Mouse (Mus musculus) heart, embryonic 11.5 days (tissue): ENCODE data around the gene Mrfap1. TPM values are rescaled to one million over a fixed set of nuclear protein-coding genes. Genes with fewer than 3 reads are reported as not detected.
A peak's percentile ranks its signal among the peaks of the same experiment; 100 is the strongest.
"Not testable (repeated sequence)": the region's sequence is repeated elsewhere in the genome, so short reads cannot be mapped to it uniquely, and the experiment has no call there.

Experiments
- ATAC-seq: fragments of 200-750 bp; cut with Nextera tagmentation; replicated peaks from 2 replicates; pipeline ENCODE4 v1.8.0; 2017; ENCODE audit warnings: moderate library complexity; ENCODE audit not compliant: insufficient number of reproducible peaks, low FRiP score, low TSS enrichment
- H3K27ac ChIP-seq: fragments of 300-500 bp; sonication (generic); 2 replicates; pipeline ENCODE4 v1.5.1; 2014; ENCODE audit warnings: mild to moderate bottlenecking, low read depth, low read length
- H3K27me3 ChIP-seq: fragments of 300-500 bp; sonication (generic); 2 replicates; pipeline ENCODE4 v1.6.1; 2014; ENCODE audit warnings: mild to moderate bottlenecking, low read length, mixed read lengths; ENCODE audit not compliant: control insufficient read depth, insufficient read depth
- H3K36me3 ChIP-seq: fragments of 300-500 bp; sonication (generic); 2 replicates; pipeline ENCODE4 v1.6.1; 2014; ENCODE audit warnings: mild to moderate bottlenecking, low read length, moderate library complexity, mixed read lengths; ENCODE audit not compliant: control insufficient read depth, insufficient read depth
- H3K4me1 ChIP-seq: fragments of 300-500 bp; sonication (generic); 2 replicates; pipeline ENCODE4 v1.6.1; 2014; ENCODE audit warnings: low read length; ENCODE audit not compliant: control insufficient read depth, insufficient read depth
- H3K4me2 ChIP-seq: fragments of 300-500 bp; sonication (generic); 2 replicates; pipeline ENCODE4 v1.6.1; 2014; ENCODE audit warnings: mild to moderate bottlenecking, moderate library complexity
- H3K4me3 ChIP-seq: fragments of 300-500 bp; sonication (generic); 2 replicates; pipeline ENCODE4 v1.5.1; 2014; ENCODE audit warnings: low read depth, low read length
- H3K9ac ChIP-seq: fragments of 300-500 bp; sonication (generic); 2 replicates; pipeline ENCODE4 v1.6.1; 2014; ENCODE audit warnings: mild to moderate bottlenecking, low read depth, low read length, moderate library complexity
- H3K9me3 ChIP-seq: fragments of 300-500 bp; sonication (generic); replicated peaks from 2 replicates; pipeline ENCODE4 v1.6.1; 2016; ENCODE audit warnings: low read length; ENCODE audit not compliant: control insufficient read depth
- WGBS: fragments of 180-500 bp; shearing (Covaris S2); extraction: QIAGEN DNeasy Blood & Tissue Kit; methylation state at CpG from one replicate; pipeline ENCODE4 v1.1.7; 2014; ENCODE audit not compliant: insufficient replicate concordance; 5-methylcytosine and 5-hydroxymethylcytosine counted together
- polyA plus RNA-seq: library from polyadenylated mRNA; unstranded; fragments of >200 nt; fragmentation: Nextera tagmentation; extraction: Ambion mirVana; gene quantifications from 2 replicates; pipeline ENCODE4 v1.2.1, GENCODE M21; 2014

Gene Mrfap1
- 420 and 433 TPM in 2 replicates for polyA plus RNA-seq

DNA sequence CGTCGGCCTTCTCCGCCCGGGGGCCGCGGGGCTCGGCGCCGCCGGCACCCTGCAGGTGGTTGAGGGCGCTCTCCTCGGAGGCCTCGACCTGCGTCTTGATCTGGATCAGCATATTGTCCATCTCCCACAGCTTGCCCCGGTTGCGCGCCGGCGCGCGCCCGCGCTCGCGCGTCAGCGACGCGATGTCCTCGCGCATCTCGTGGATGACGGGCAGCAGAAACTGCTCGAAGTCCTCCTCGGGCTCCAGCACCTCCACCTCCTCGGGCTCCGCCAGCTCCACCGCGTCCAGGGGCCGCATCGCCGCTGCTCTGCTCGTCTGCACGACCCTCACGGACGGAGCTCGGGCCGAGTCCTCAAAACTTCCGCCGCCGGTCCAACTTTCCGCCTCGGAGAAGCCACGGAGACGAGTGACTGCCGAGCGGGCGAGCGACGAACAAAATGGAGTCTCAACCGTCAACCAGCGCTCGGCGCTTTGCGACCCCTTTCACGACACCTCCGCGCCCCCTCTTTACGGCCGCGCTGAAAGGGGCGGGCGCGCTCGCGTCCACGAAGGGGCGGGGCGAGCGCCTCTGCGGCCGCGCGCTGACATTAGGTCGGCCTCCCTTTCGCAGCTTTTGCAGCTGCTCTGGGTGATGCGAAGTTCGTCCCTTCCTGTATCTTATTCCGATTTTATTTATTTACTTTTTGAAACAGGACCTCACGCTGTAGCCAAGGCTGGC is at the start of gene Mrfap1:
Mrfap1 (minus strand) TSS at position 477 of the 719 bp plus-strand sequence.
- not testable (repeated sequence) for H3K9me3 ChIP-seq, H3K36me3 ChIP-seq, H3K27me3 ChIP-seq, H3K4me1 ChIP-seq
- under 1% methylated on average over 89 of the region's 90 CpGs for WGBS
- peak within 1 kb of the TSS; percentile 76 for H3K4me3 ChIP-seq
- H3K27ac ChIP-seq, result peak within 1 kb of the TSS; percentile 89
- peak within 1 kb of the TSS; percentile 78 for H3K4me2 ChIP-seq
- ATAC-seq, result peak; percentile 75
- H3K9ac ChIP-seq, result peak within 1 kb of the TSS; percentile 88

DNA sequence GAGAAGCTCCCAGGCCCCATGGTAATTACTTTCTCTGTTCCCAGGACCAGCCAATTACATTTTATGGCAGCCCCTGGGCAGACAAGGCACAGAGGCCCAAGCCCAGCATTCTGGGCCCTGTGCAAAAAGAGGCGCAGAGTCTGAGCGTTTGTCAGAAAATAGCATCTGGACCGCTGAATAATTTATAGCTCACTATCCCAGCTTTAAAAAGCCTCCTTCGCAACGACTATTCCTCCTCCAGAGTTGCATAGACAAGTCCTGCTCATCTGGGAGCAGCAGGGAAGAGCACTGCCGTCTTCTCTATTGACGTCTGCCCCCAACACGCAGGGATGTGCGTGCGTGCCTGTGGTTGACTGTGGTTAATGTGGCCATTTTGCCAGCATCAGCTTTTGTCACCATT is 47.9 kb upstream of the Mrfap1 start:
- Histone ChIP-seq H3K4me1 (no peaks in the 10 kb centered on the region), H3K4me2 (no peak overlapping the region), H3K36me3 (no peaks in the 10 kb centered on the region), H3K27me3 (no peaks in the 10 kb centered on the region), H3K27ac (no peak overlapping the region), H3K4me3 (no peak overlapping the region), H3K9me3 (no peaks in the 10 kb centered on the region), H3K9ac (no peak overlapping the region)
- no peak for ATAC-seq
- 86% methylated on average over 10 of the region's 10 CpGs for WGBS

DNA sequence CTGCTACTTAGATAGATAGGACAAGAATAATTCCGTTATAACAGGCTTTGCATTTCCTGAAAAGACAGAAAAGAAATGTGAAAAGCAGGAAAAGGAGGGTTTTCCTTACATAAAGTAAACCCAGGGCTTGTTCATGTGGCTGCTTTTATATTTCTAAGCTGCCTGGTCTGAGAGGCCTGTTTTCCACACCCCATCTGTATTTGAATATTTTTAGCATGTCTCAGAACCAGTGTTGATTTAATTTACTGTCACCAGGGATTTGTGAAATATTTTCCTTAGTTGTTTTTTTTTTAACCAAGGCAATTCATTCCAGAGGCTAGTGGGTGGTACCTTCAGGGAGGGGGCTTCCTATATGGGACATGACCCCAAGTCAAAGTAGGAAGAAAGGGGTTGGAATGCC is 45.1 kb upstream of the Mrfap1 start:
- Histone ChIP-seq H3K9ac (no peak overlapping the region), H3K4me3 (no peak overlapping the region), H3K36me3 (no peaks in the 10 kb centered on the region), H3K27ac (no peak overlapping the region), H3K4me1 (no peaks in the 10 kb centered on the region), H3K27me3 (no peaks in the 10 kb centered on the region), H3K4me2 (no peak overlapping the region), H3K9me3 (no peaks in the 10 kb centered on the region)
- 56% methylated on average over 1 of the region's 1 CpGs for WGBS
- ATAC-seq, result no peak

DNA sequence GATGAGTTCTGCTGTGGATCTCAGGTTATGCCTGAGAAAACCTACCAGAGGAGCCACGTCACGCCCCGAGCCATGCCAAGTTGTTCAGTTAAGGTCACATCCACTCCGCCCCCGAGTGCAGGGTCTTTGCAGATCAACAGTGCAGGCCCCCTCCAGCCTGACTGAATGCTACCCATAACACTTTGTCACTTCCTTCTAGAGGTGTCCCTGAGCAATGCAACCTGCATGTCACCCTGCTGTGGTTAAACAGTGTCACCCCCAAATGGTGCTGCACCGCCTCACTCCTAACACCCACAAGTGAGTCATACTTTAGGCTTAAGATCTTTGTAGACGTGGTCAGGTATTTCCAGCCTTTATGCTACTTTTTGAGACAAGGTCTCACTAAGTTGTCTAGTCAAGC is 43.5 kb upstream of the Mrfap1 start:
- Histone ChIP-seq H3K27ac (no peak overlapping the region), H3K9me3 (no peaks in the 10 kb centered on the region), H3K27me3 (0 out of 2 replicates have a peak, but pooled peaks cover 2% of the 10 kb centered on the region), H3K36me3 (no peaks in the 10 kb centered on the region), H3K9ac (no peak overlapping the region), H3K4me3 (no peak overlapping the region), H3K4me1 (no peaks in the 10 kb centered on the region), H3K4me2 (no peak overlapping the region)
- 73% methylated on average over 7 of the region's 7 CpGs for WGBS
- ATAC-seq, result no peak

DNA sequence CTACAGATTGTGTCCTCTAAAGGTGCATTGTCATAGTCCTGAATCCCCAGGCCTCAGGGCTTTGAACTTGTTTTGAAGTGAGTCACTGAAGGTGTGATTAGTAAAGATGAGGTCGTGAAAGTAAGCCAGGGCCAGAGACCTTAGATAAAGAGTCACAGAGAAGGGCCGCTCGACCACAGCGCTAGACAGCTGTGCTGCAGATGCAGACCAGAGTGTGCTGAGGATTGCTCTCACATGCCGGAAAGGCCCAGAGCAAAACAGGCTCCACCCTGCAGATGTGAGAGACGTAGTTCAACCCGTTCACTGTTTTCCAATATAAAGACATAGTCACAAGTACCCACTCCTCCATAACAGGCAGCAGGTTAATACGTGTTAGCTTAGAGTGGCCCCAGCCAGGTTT is 43.0 kb upstream of the Mrfap1 start:
- H3K27me3 ChIP-seq, result 0 out of 2 replicates have a peak, but pooled peaks cover 2% of the 10 kb centered on the region
- no peaks in the 10 kb centered on the region for H3K4me1 ChIP-seq
- H3K4me3 ChIP-seq, result no peak overlapping the region
- no peaks in the 10 kb centered on the region for H3K36me3 ChIP-seq
- 54% methylated on average over 8 of the region's 8 CpGs for WGBS
- no peaks in the 10 kb centered on the region for H3K9me3 ChIP-seq
- H3K4me2 ChIP-seq, result no peak overlapping the region
- ATAC-seq, result no peak
- no peak overlapping the region for H3K9ac ChIP-seq
- no peak overlapping the region for H3K27ac ChIP-seq

DNA sequence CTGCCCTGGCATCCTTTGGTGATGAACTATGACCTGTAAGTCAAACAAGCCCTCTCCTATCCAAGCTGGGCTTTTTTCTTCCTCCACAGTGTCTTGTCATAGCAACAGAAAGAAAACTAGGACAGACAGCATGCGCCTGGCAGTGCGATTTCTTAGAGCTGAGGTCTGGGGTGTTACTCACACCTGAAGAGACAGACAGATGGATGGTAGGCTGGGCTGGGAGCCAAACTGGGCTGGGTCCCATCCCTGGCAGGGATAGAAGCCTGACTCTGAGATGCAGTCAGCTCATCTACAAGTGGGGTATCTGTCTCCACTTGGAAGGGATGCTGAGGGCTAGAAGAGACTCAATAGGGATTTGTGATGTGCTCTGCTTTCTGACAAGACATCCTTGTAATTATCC is 42.5 kb upstream of the Mrfap1 start:
- Histone ChIP-seq H3K9me3 (no peaks in the 10 kb centered on the region), H3K36me3 (no peaks in the 10 kb centered on the region), H3K4me3 (no peak overlapping the region), H3K4me1 (no peaks in the 10 kb centered on the region), H3K9ac (no peak overlapping the region), H3K27me3 (0 out of 2 replicates have a peak, but pooled peaks cover 2% of the 10 kb centered on the region), H3K4me2 (no peak overlapping the region), H3K27ac (no peak overlapping the region)
- ATAC-seq, result no peak
- 78% methylated on average over 2 of the region's 2 CpGs for WGBS

DNA sequence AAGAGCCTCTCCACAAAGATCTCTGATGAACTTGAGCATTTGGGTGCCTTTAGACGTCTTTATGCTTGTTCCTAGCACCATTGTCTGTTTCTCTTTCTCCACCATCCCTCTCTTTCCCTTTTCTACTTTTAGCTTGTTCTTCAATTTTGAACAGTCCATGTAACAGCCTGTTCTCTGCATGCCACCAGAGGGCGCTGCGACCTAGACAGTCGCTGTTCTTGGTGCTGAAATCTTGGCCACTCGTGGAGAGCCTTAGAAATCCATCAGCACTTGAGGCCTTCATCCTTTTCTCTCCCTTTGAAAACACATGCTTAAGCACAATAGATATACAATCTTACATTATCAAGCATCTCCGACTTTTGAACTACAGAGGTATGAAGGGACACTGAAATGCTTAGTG is 39.4 kb upstream of the Mrfap1 start:
- Histone ChIP-seq H3K36me3 (no peaks in the 10 kb centered on the region), H3K4me3 (no peak overlapping the region), H3K4me1 (0 out of 2 replicates have a peak, but pooled peaks cover under 1% of the 10 kb centered on the region), H3K4me2 (no peak overlapping the region), H3K27ac (no peak overlapping the region), H3K9ac (no peak overlapping the region), H3K27me3 (peaks cover 4% of the 10 kb centered on the region; the same call in 1 of the 2 replicates), H3K9me3 (no peaks in the 10 kb centered on the region)
- ATAC-seq, result no peak
- WGBS, result 2% methylated on average over 6 of the region's 6 CpGs

DNA sequence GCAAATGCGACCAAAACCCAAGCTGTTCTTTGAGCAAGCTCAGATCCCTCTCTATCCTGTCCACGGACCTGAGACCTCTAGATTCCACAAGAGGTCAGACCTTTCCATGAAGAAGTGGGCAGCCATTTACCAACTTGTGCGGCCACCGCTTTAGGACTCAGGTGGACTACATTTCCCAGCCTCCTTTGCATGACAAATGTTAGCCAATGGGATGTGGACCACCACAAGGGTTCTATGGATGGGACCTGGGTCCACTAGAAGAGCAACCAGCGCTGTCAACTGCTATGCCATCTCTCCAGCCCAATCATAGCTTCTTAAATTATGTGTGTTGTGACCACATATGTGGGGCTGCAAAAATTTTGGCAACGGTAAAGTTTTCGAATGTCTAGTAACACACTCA is 34.7 kb upstream of the Mrfap1 start:
- peaks cover 2% of the 10 kb centered on the region; the same call in 1 of the 2 replicates for H3K27me3 ChIP-seq
- H3K4me3 ChIP-seq, result no peak overlapping the region
- no peak overlapping the region for H3K27ac ChIP-seq
- no peak overlapping the region for H3K4me2 ChIP-seq
- 47% methylated on average over 7 of the region's 7 CpGs for WGBS
- H3K4me1 ChIP-seq, result 0 out of 2 replicates have a peak, but pooled peaks cover 5% of the 10 kb centered on the region
- no peak overlapping the region for H3K9ac ChIP-seq
- H3K36me3 ChIP-seq, result no peaks in the 10 kb centered on the region
- ATAC-seq, result no peak
- H3K9me3 ChIP-seq, result no peaks in the 10 kb centered on the region
